Mouse (Mus musculus): ENCODE data around the gene Avl9. TPM values are rescaled to one million over a fixed set of nuclear protein-coding genes. Genes with fewer than 3 reads are reported as not detected.

The Avl9 gene
- polyA plus RNA-seq, 1 experiment from 2014 or later: 50.0 TPM

GRCm38 (mm10) chr6:56720877-56721276 is 6.2 kb downstream of the Avl9 start:
- WGBS: 43% methylated on average over 3 of the region's 3 CpGs
- Histone ChIP-seq H3K9me3 (ENCODE audit: control insufficient read depth, low read length) (no peaks in the 10 kb centered on the region), H3K36me3 (ENCODE audit: control insufficient read depth, insufficient read depth, low read length) (peaks cover 11% of the 10 kb centered on the region), H3K27me3 (ENCODE audit: control insufficient read depth, insufficient read depth, low read length) (no peaks in the 10 kb centered on the region), H3K4me2 (ENCODE audit: low read depth, low read length) (no peak overlapping the region), H3K4me3 (ENCODE audit: low read depth, low read length) (no peak overlapping the region), H3K4me1 (ENCODE audit: control insufficient read depth, insufficient read depth, low read length) (peaks cover 19% of the 10 kb centered on the region), H3K9ac (replicated peaks; ENCODE audit: low read depth, low read length) (no peak overlapping the region), H3K27ac (ENCODE audit: low read depth, low read length) (no peak overlapping the region)
- peak; percentile 58; the same call in 1 of the 2 replicates for ATAC-seq (ENCODE audit: low read depth)

- H3K27me3 ChIP-seq (ENCODE audit: control insufficient read depth, insufficient read depth, low read length): no peaks in the 10 kb centered on the region
- H3K4me1 ChIP-seq (ENCODE audit: control insufficient read depth, insufficient read depth, low read length): no peaks in the 10 kb centered on the region
- no peaks in the 10 kb centered on the region for H3K9me3 ChIP-seq (ENCODE audit: control insufficient read depth, low read length)
- H3K4me3 ChIP-seq (ENCODE audit: low read depth, low read length): no peak overlapping the region
- no peak overlapping the region for H3K4me2 ChIP-seq (ENCODE audit: low read depth, low read length)
- 67% methylated on average over 2 of the region's 2 CpGs for WGBS
- no peak overlapping the region for H3K9ac ChIP-seq (replicated peaks; ENCODE audit: low read depth, low read length)
- peaks cover 57% of the 10 kb centered on the region for H3K36me3 ChIP-seq (ENCODE audit: control insufficient read depth, insufficient read depth, low read length)
- no peak overlapping the region for H3K27ac ChIP-seq (ENCODE audit: low read depth, low read length)
- no peak for ATAC-seq (ENCODE audit: low read depth)
These were observed 17.8 kb downstream of the Avl9 start for GRCm38 (mm10) chr6:56732545-56732944.

GRCm38 (mm10) chr6:56745950-56746543 is 31.3 kb downstream of the Avl9 start:
- peak; percentile 51; the same call in 1 of the 2 replicates for ATAC-seq (ENCODE audit: low read depth)
- Histone ChIP-seq H3K27me3 (ENCODE audit: control insufficient read depth, insufficient read depth, low read length) (no peaks in the 10 kb centered on the region), H3K4me3 (ENCODE audit: low read depth, low read length) (no peak overlapping the region), H3K27ac (ENCODE audit: low read depth, low read length) (no peak overlapping the region), H3K4me2 (ENCODE audit: low read depth, low read length) (no peak overlapping the region), H3K9ac (replicated peaks; ENCODE audit: low read depth, low read length) (no peak overlapping the region), H3K9me3 (ENCODE audit: control insufficient read depth, low read length) (no peaks in the 10 kb centered on the region), H3K4me1 (ENCODE audit: control insufficient read depth, insufficient read depth, low read length) (no peaks in the 10 kb centered on the region), H3K36me3 (ENCODE audit: control insufficient read depth, insufficient read depth, low read length) (peaks cover 10% of the 10 kb centered on the region; the same call in 1 of the 2 replicates)
- 67% methylated on average over 5 of the region's 5 CpGs for WGBS

- Histone ChIP-seq H3K27me3 (ENCODE audit: control insufficient read depth, insufficient read depth, low read length) (no peaks in the 10 kb centered on the region), H3K9me3 (ENCODE audit: control insufficient read depth, low read length) (no peaks in the 10 kb centered on the region), H3K4me3 (ENCODE audit: low read depth, low read length) (no peak overlapping the region), H3K4me1 (ENCODE audit: control insufficient read depth, insufficient read depth, low read length) (no peaks in the 10 kb centered on the region), H3K9ac (replicated peaks; ENCODE audit: low read depth, low read length) (no peak overlapping the region), H3K36me3 (ENCODE audit: control insufficient read depth, insufficient read depth, low read length) (peaks cover 29% of the 10 kb centered on the region), H3K4me2 (ENCODE audit: low read depth, low read length) (no peak overlapping the region), H3K27ac (ENCODE audit: low read depth, low read length) (no peak overlapping the region)
- no peak for ATAC-seq (ENCODE audit: low read depth)
- WGBS: 95% methylated on average over 3 of the region's 3 CpGs
These were observed 39.0 kb downstream of the Avl9 start for GRCm38 (mm10) chr6:56753719-56754118.

- H3K4me3 ChIP-seq (ENCODE audit: low read depth, low read length): no peak overlapping the region
- 95% methylated on average over 1 of the region's 1 CpGs for WGBS
- H3K36me3 ChIP-seq (ENCODE audit: control insufficient read depth, insufficient read depth, low read length): peaks cover 35% of the 10 kb centered on the region
- H3K9me3 ChIP-seq (ENCODE audit: control insufficient read depth, low read length): no peaks in the 10 kb centered on the region
- no peak overlapping the region for H3K27ac ChIP-seq (ENCODE audit: low read depth, low read length)
- H3K4me1 ChIP-seq (ENCODE audit: control insufficient read depth, insufficient read depth, low read length): no peaks in the 10 kb centered on the region
- no peak for ATAC-seq (ENCODE audit: low read depth)
- H3K9ac ChIP-seq (replicated peaks; ENCODE audit: low read depth, low read length): no peak overlapping the region
- no peak overlapping the region for H3K4me2 ChIP-seq (ENCODE audit: low read depth, low read length)
- no peaks in the 10 kb centered on the region for H3K27me3 ChIP-seq (ENCODE audit: control insufficient read depth, insufficient read depth, low read length)
These were observed 41.4 kb downstream of the Avl9 start for GRCm38 (mm10) chr6:56756117-56756516.

- H3K9ac ChIP-seq (replicated peaks; ENCODE audit: low read depth, low read length): no peak overlapping the region
- no peaks in the 10 kb centered on the region for H3K4me1 ChIP-seq (ENCODE audit: control insufficient read depth, insufficient read depth, low read length)
- H3K4me2 ChIP-seq (ENCODE audit: low read depth, low read length): no peak overlapping the region
- no peak overlapping the region for H3K27ac ChIP-seq (ENCODE audit: low read depth, low read length)
- peaks cover 29% of the 10 kb centered on the region for H3K36me3 ChIP-seq (ENCODE audit: control insufficient read depth, insufficient read depth, low read length)
- WGBS: 90% methylated on average over 1 of the region's 1 CpGs
- no peaks in the 10 kb centered on the region for H3K9me3 ChIP-seq (ENCODE audit: control insufficient read depth, low read length)
- ATAC-seq (ENCODE audit: low read depth): no peak
- H3K27me3 ChIP-seq (ENCODE audit: control insufficient read depth, insufficient read depth, low read length): no peaks in the 10 kb centered on the region
- no peak overlapping the region for H3K4me3 ChIP-seq (ENCODE audit: low read depth, low read length)
These were observed 44.6 kb downstream of the Avl9 start for GRCm38 (mm10) chr6:56759324-56759723.

DNA sequence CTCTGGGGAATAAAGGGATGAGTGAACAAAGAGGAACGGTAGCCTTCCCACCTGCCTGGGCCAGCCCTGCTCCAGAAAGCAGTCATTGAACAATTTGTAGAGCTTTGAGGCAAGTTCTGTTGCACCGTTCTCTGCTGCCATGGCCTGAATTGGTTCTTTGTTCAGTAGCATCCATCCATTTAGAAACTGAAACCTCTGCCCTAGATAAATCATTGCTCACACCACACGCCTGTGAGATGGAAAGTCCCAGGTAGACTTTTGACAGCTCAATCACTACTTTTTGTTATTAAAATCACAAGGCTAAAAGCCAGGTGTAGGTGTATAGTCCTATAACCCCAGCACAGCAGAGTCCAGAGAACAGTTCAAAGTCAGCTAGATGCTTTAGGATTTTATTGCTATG is 50.6 kb downstream of the Avl9 start:
- WGBS: 65% methylated on average over 3 of the region's 3 CpGs
- H3K27me3 ChIP-seq (ENCODE audit: control insufficient read depth, insufficient read depth, low read length): no peaks in the 10 kb centered on the region
- no peak overlapping the region for H3K4me3 ChIP-seq (ENCODE audit: low read depth, low read length)
- H3K9me3 ChIP-seq (ENCODE audit: control insufficient read depth, low read length): no peaks in the 10 kb centered on the region
- H3K4me2 ChIP-seq (ENCODE audit: low read depth, low read length): no peak overlapping the region
- peaks cover 4% of the 10 kb centered on the region; the same call in 1 of the 2 replicates for H3K36me3 ChIP-seq (ENCODE audit: control insufficient read depth, insufficient read depth, low read length)
- no peak overlapping the region for H3K27ac ChIP-seq (ENCODE audit: low read depth, low read length)
- ATAC-seq (ENCODE audit: low read depth): no peak
- H3K9ac ChIP-seq (replicated peaks; ENCODE audit: low read depth, low read length): no peak overlapping the region
- H3K4me1 ChIP-seq (ENCODE audit: control insufficient read depth, insufficient read depth, low read length): no peaks in the 10 kb centered on the region

GRCm38 (mm10) chr6:56765696-56766095 is 51.0 kb downstream of the Avl9 start:
- Histone ChIP-seq H3K36me3 (ENCODE audit: control insufficient read depth, insufficient read depth, low read length) (peaks cover 4% of the 10 kb centered on the region; the same call in 1 of the 2 replicates), H3K4me2 (ENCODE audit: low read depth, low read length) (no peak overlapping the region), H3K4me1 (ENCODE audit: control insufficient read depth, insufficient read depth, low read length) (no peaks in the 10 kb centered on the region), H3K4me3 (ENCODE audit: low read depth, low read length) (no peak overlapping the region), H3K27me3 (ENCODE audit: control insufficient read depth, insufficient read depth, low read length) (no peaks in the 10 kb centered on the region), H3K9me3 (ENCODE audit: control insufficient read depth, low read length) (no peaks in the 10 kb centered on the region), H3K9ac (replicated peaks; ENCODE audit: low read depth, low read length) (no peak overlapping the region), H3K27ac (ENCODE audit: low read depth, low read length) (no peak overlapping the region)
- 85% methylated on average over 4 of the region's 4 CpGs for WGBS
- no peak for ATAC-seq (ENCODE audit: low read depth)

GRCm38 (mm10) chr6:56775816-56776215 is 61.1 kb downstream of the Avl9 start:
- WGBS: 67% methylated on average over 3 of the region's 3 CpGs
- H3K4me1 ChIP-seq (ENCODE audit: control insufficient read depth, insufficient read depth, low read length): no peaks in the 10 kb centered on the region
- peaks cover 21% of the 10 kb centered on the region for H3K36me3 ChIP-seq (ENCODE audit: control insufficient read depth, insufficient read depth, low read length)
- no peak overlapping the region for H3K4me2 ChIP-seq (ENCODE audit: low read depth, low read length)
- H3K27ac ChIP-seq (ENCODE audit: low read depth, low read length): no peak overlapping the region
- no peaks in the 10 kb centered on the region for H3K27me3 ChIP-seq (ENCODE audit: control insufficient read depth, insufficient read depth, low read length)
- no peak overlapping the region for H3K9ac ChIP-seq (replicated peaks; ENCODE audit: low read depth, low read length)
- H3K9me3 ChIP-seq (ENCODE audit: control insufficient read depth, low read length): no peaks in the 10 kb centered on the region
- no peak overlapping the region for H3K4me3 ChIP-seq (ENCODE audit: low read depth, low read length)
- ATAC-seq (ENCODE audit: low read depth): no peak

Data from neural tube, embryonic 14.5 days (tissue).